Mouse (Mus musculus) midbrain, embryonic 14.5 days (tissue): ENCODE data around the gene Atp6v0d1. TPM values are rescaled to one million over a fixed set of nuclear protein-coding genes. Genes with fewer than 3 reads are reported as not detected.

Experiments used
- ATAC-seq: fragments of 200-750 bp; cut with Nextera tagmentation; 2 replicates; pipeline ENCODE4 v1.8.0; 2017; ENCODE audit warnings: moderate number of reproducible peaks, moderate library complexity; ENCODE audit not compliant: low FRiP score, low TSS enrichment
- DNase-seq: peaks from one replicate; pipeline ENCODE4 v3.0.0-alpha.2; 2015
- H3K27ac ChIP-seq: fragments of 300-500 bp; sonication (generic); replicated peaks from 2 replicates; pipeline ENCODE4 v1.5.1; 2014; ENCODE audit warnings: mild to moderate bottlenecking, low read depth, low read length, moderate library complexity
- H3K27me3 ChIP-seq: fragments of 300-500 bp; sonication (generic); 2 replicates; pipeline ENCODE4 v1.6.1; 2014; ENCODE audit warnings: low read length, control low read depth, mixed read lengths; ENCODE audit not compliant: control insufficient read depth, insufficient read depth
- H3K36me3 ChIP-seq: fragments of 300-500 bp; sonication (generic); 2 replicates; pipeline ENCODE4 v1.6.1; 2014; ENCODE audit warnings: low read length, control low read depth; ENCODE audit not compliant: control insufficient read depth, insufficient read depth
- H3K4me1 ChIP-seq: fragments of 300-500 bp; sonication (generic); 2 replicates; pipeline ENCODE4 v1.6.1; 2014; ENCODE audit warnings: mild to moderate bottlenecking, antibody characterized with exemption, low read length, control low read depth; ENCODE audit not compliant: control insufficient read depth, insufficient read depth
- H3K4me2 ChIP-seq: fragments of 300-500 bp; sonication (generic); 2 replicates; pipeline ENCODE4 v1.6.1; 2014; ENCODE audit warnings: mild to moderate bottlenecking, low read length, moderate library complexity
- H3K4me3 ChIP-seq: fragments of 300-500 bp; sonication (generic); replicated peaks from 2 replicates; pipeline ENCODE4 v1.5.1; 2014; ENCODE audit warnings: low read depth, low read length
- H3K9ac ChIP-seq: fragments of 300-500 bp; sonication (generic); replicated peaks from 2 replicates; pipeline ENCODE4 v1.6.1; 2014; ENCODE audit warnings: mild to moderate bottlenecking, low read length, moderate library complexity
- H3K9me3 ChIP-seq: fragments of 300-500 bp; sonication (generic); 2 replicates; pipeline ENCODE4 v1.6.1; 2016; ENCODE audit warnings: low read length, control low read depth, mixed read lengths; ENCODE audit not compliant: control insufficient read depth
- WGBS: fragments of 180-500 bp; shearing (Covaris S2); extraction: QIAGEN DNeasy Blood & Tissue Kit; methylation state at CpG from one replicate; pipeline ENCODE4 v1.1.7; 2014; 5-methylcytosine and 5-hydroxymethylcytosine counted together
- polyA plus RNA-seq: library from polyadenylated mRNA; unstranded; fragments of >200 nt; fragmentation: Nextera tagmentation; extraction: Ambion mirVana; gene quantifications from 2 replicates; pipeline ENCODE4 v1.2.1, GENCODE M21; 2014

Atp6v0d1 gene
- polyA plus RNA-seq, 1 experiment from 2014 or later: 227 TPM

- Histone ChIP-seq H3K4me1 (peaks cover 35% of the 10 kb centered on the region), H3K9ac (0 out of 2 replicates have a peak overlapping the region, but pooled peaks have one; percentile 29), H3K27ac (peak overlapping the region; percentile 52; the same call in 1 of the 2 replicates), H3K36me3 (peaks cover 27% of the 10 kb centered on the region), H3K9me3 (no peaks in the 10 kb centered on the region), H3K27me3 (peaks cover 4% of the 10 kb centered on the region; the same call in 1 of the 2 replicates), H3K4me3 (no peak overlapping the region), H3K4me2 (peak overlapping the region; percentile 89)
- ATAC-seq (peak; percentile 15; the same call in 1 of the 2 replicates), DNase-seq (peak; percentile 62)
- 2% methylated on average over 3 of the region's 3 CpGs for WGBS
Measured at GRCm38 (mm10) chr8:105521061-105521460, 44.8 kb downstream of the Atp6v0d1 start.

- no peak overlapping the region for H3K4me3 ChIP-seq
- DNase-seq (no peak), ATAC-seq (no peak)
- WGBS: 18% methylated on average over 5 of the region's 5 CpGs
- H3K4me1 ChIP-seq: peaks cover 35% of the 10 kb centered on the region
- 0 out of 2 replicates have a peak overlapping the region, but pooled peaks have one; percentile 29 for H3K9ac ChIP-seq
- peak overlapping the region; percentile 89 for H3K4me2 ChIP-seq
- H3K27me3 ChIP-seq: peaks cover 4% of the 10 kb centered on the region; the same call in 1 of the 2 replicates
- no peaks in the 10 kb centered on the region for H3K9me3 ChIP-seq
- peak overlapping the region; percentile 52; the same call in 1 of the 2 replicates for H3K27ac ChIP-seq
- H3K36me3 ChIP-seq: peaks cover 24% of the 10 kb centered on the region
Measured at GRCm38 (mm10) chr8:105520521-105520920, 45.3 kb downstream of the Atp6v0d1 start.

- Histone ChIP-seq H3K27me3 (peaks cover 4% of the 10 kb centered on the region; the same call in 1 of the 2 replicates), H3K4me1 (peaks cover 35% of the 10 kb centered on the region), H3K27ac (0 out of 2 replicates have a peak overlapping the region, but pooled peaks have one; percentile 46), H3K9me3 (no peaks in the 10 kb centered on the region), H3K4me3 (peak overlapping the region; percentile 51), H3K4me2 (peak overlapping the region; percentile 89), H3K36me3 (peaks cover 15% of the 10 kb centered on the region), H3K9ac (peak overlapping the region; percentile 20; the same call in 1 of the 2 replicates)
- DNase-seq: no peak
- no peak for ATAC-seq
- WGBS: 2% methylated on average over 2 of the region's 2 CpGs
Measured at GRCm38 (mm10) chr8:105519591-105519990, 46.3 kb downstream of the Atp6v0d1 start.

- under 1% methylated on average over 64 of the region's 68 CpGs for WGBS
- H3K4me3 ChIP-seq: peak within 1 kb of the TSS; percentile 51
- DNase-seq (peak; percentile 79), ATAC-seq (peak; percentile 71)
- H3K4me2 ChIP-seq: peak within 1 kb of the TSS; percentile 89
- peak within 1 kb of the TSS; percentile 64 for H3K9ac ChIP-seq
- peak within 1 kb of the TSS; percentile 61; the same call in 1 of the 2 replicates for H3K27ac ChIP-seq
- H3K36me3 ChIP-seq: peaks cover 8% of the 10 kb centered on the region
- H3K27me3 ChIP-seq: peaks cover 4% of the 10 kb centered on the region; the same call in 1 of the 2 replicates
- no peaks in the 10 kb centered on the region for H3K9me3 ChIP-seq
- peaks cover 35% of the 10 kb centered on the region for H3K4me1 ChIP-seq
Measured at GRCm38 (mm10) chr8:105518436-105519313, 47.2 kb downstream of the Atp6v0d1 start, which contains the start of gene Hsd11b2. Gene Hsd11b2 (plus strand): TSS chr8:105518755.

GRCm38 (mm10) chr8:105517346-105517745 is 48.5 kb downstream of the Atp6v0d1 start:
- Histone ChIP-seq H3K9me3 (no peaks in the 10 kb centered on the region), H3K27ac (no peak overlapping the region), H3K36me3 (no peaks in the 10 kb centered on the region), H3K9ac (no peak overlapping the region), H3K4me1 (peaks cover 35% of the 10 kb centered on the region), H3K4me3 (no peak overlapping the region), H3K4me2 (no peak overlapping the region), H3K27me3 (peaks cover 4% of the 10 kb centered on the region; the same call in 1 of the 2 replicates)
- no peak for DNase-seq
- 53% methylated on average over 8 of the region's 8 CpGs for WGBS
- ATAC-seq: no peak

GRCm38 (mm10) chr8:105516018-105516645 is 49.7 kb downstream of the Atp6v0d1 start:
- Histone ChIP-seq H3K27ac (no peak overlapping the region), H3K9me3 (no peaks in the 10 kb centered on the region), H3K4me3 (no peak overlapping the region), H3K27me3 (peaks cover 4% of the 10 kb centered on the region; the same call in 1 of the 2 replicates), H3K9ac (no peak overlapping the region), H3K4me1 (peaks cover 28% of the 10 kb centered on the region), H3K4me2 (peak overlapping the region; percentile 47), H3K36me3 (no peaks in the 10 kb centered on the region)
- peak; percentile 36; the same call in 1 of the 2 replicates for ATAC-seq
- DNase-seq: peak; percentile 90
- 11% methylated on average over 12 of the region's 12 CpGs for WGBS

- no peak for DNase-seq
- Histone ChIP-seq H3K4me2 (no peak overlapping the region), H3K36me3 (no peaks in the 10 kb centered on the region), H3K27me3 (peaks cover 4% of the 10 kb centered on the region; the same call in 1 of the 2 replicates), H3K4me1 (peaks cover 13% of the 10 kb centered on the region), H3K4me3 (no peak overlapping the region), H3K9ac (no peak overlapping the region), H3K9me3 (no peaks in the 10 kb centered on the region), H3K27ac (no peak overlapping the region)
- 81% methylated on average over 5 of the region's 5 CpGs for WGBS
- no peak for ATAC-seq
Measured at GRCm38 (mm10) chr8:105514656-105515055, 51.2 kb downstream of the Atp6v0d1 start.

GRCm38 (mm10) chr8:105514194-105514593 is 51.7 kb downstream of the Atp6v0d1 start:
- H3K4me2 ChIP-seq: no peak overlapping the region
- ATAC-seq (no peak), DNase-seq (no peak)
- H3K4me3 ChIP-seq: no peak overlapping the region
- 92% methylated on average over 6 of the region's 6 CpGs for WGBS
- no peak overlapping the region for H3K27ac ChIP-seq
- H3K4me1 ChIP-seq: peaks cover 9% of the 10 kb centered on the region; the same call in 1 of the 2 replicates
- no peaks in the 10 kb centered on the region for H3K36me3 ChIP-seq
- H3K9me3 ChIP-seq: no peaks in the 10 kb centered on the region
- peaks cover 4% of the 10 kb centered on the region; the same call in 1 of the 2 replicates for H3K27me3 ChIP-seq
- H3K9ac ChIP-seq: no peak overlapping the region
